Mouse (Mus musculus): ENCODE data around the gene Anp32a.

DNA sequence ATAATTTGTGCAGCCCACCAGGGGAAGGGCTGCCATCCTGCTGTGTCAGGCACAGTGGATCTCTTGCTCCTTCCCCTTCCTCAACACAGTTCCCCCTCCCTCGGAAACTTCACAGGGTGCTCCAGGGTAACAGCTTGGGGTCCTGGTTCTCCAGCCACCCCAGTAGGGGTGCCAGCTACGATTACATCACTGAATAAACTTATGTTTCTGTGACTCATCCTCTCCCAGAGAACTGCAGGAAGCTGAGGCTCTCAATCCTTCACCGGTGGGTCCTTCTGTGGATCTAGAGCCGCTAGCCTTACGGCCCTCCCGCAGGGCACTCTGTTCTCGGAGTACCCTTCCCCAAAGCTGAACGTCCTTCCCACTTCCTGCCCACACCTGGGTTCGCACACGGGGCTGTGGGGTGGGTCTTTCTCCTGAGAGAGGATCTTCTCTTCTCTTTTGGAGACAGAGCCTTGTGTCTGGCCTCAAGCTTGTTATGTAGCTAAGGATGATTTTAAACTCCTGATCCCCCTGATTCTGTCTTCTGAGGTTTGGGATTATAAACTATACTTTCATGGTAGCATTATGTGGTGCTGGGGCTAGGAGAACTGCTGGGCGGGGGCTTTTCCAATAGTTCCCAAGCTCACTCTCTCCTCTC, 59.6 kb downstream of the Anp32a start:
- TF ChIP-seq CTCF (IDR thresholded peaks at IDR 0.05; ENCODE audit: control insufficient read depth, insufficient read depth, insufficient read length) (no peak), USF1 (IDR thresholded peaks at IDR 0.05; ENCODE audit: low read depth) (no peak), CEBPB (IDR thresholded peaks at IDR 0.05; ENCODE audit: low read depth) (no peak), MYOD1 (IDR thresholded peaks at IDR 0.05; ENCODE audit: control insufficient read depth, insufficient read length, low read depth) (no peak)

Data from C2C12 (cell line).